Mouse (Mus musculus) left cerebral cortex, adult 18-20 months (tissue): Measurements from ENCODE around the gene Sh2d3c. TPM values are rescaled to one million over a fixed set of nuclear protein-coding genes. Genes with fewer than 3 reads are reported as not detected.
A peak's percentile ranks its signal among the peaks of the same experiment; 100 is the strongest.

Experiments used
- DNase-seq, 2 experiments: peaks; one replicate each; pipeline ENCODE4 v3.0.0; 2021 to 2022; ENCODE audit warnings: low spot score in 2 of 2, mixed read lengths in 1 of 2
- total RNA-seq, 2 experiments: library from RNA; stranded (reverse); gene quantifications; 2 replicates each; pipeline ENCODE4 v1.2.3; 2021

Sh2d3c gene
- total RNA-seq, 2 experiments from 2014 or later, result 27.9 to 35.5 TPM

DNA sequence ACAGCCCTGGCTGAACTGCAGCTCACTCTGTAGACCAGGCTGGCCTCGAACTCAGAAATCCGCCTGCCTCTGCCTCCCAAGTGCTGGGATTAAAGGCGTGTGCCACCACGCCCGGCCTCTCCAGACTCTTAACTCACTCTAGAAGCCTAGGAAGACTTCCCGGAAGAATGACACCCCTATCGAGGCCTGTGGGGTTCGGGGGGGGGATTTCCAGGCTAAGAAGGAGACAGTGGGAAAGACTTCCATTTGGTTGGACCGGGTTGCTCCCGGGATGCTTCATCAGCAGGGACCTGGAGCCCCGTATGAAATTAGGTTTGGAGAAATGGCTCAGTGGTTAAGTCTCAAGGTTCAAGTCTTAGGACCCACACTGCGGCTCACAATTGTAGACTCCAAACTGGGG, 26.2 kb upstream of the Sh2d3c start:
- no peak for DNase-seq

DNA sequence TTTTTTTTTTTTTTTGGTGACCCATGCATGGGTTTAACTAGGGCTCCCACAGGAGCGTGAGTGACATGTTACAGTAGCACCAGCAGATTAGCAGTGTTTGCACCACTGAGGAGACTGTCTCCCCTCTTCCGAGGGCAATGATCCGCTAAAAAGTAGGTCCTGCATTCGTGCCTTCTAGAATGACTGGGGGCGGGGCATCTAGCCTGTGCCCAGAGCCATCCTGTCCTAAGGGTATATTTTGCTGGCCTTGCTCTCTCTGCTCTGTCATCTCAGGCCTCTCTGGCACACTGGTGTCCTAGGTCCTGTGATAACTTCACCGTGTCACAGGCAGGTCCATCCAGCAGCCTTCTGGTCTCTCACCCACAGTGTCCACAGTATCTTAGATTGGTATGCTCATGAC, 21.2 kb upstream of the Sh2d3c start:
- DNase-seq, result no peak

DNA sequence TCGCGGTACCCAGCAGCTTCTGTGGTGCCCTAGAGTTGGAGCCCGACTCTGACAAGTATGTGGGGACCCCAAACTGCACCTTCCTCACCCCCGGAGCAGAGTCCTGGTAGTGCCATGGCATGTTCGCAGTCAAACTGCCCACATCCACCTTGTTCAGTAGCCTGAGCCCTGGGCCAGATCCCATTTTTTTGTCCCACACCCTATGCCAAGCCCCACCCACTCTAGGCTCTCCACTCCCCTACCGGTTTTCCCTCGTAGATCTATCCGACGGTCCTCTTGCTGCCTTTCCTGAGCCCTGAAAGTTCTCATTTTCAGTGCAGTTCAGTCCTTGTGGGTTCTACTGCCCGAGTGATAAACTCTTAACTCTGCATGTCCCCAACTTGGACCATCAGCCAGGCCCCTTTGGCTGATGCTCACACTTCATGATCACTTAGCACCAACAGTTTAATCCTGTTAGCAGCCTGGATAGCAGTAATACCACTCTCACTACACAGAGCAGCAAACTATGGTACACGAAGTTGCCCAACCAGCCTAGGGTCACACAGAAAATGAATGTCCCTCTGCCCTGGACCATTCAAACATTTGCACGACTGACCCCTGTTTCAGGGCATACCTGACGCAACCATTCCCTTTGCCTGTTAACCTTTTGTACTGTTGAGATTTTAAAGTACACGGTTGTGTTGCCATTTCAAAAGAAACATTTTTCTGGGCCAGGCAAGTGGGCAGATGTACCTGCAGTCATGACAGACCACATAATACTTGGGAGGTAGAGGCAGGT, 19.7 kb upstream of the Sh2d3c start:
- no peak for DNase-seq

DNA sequence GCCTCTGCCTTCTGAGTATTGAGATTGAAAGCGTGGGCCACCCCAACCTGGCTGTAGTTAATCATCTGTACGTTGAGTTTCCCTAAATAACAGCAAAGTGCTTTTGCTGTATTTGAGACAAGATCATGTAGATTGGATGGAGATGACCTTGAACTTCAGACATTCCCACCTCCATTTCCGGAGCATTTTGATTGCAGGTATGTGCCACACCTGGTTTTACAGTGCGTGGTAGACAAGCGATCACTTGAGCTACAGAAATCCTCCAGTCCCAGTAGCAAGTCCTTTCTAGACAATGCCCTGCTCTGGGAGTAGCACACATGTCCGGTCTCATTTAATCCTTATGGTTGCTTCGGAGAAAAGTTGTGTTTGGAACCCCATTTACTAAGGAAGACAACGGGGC, 17.8 kb upstream of the Sh2d3c start:
- DNase-seq, result no peak

DNA sequence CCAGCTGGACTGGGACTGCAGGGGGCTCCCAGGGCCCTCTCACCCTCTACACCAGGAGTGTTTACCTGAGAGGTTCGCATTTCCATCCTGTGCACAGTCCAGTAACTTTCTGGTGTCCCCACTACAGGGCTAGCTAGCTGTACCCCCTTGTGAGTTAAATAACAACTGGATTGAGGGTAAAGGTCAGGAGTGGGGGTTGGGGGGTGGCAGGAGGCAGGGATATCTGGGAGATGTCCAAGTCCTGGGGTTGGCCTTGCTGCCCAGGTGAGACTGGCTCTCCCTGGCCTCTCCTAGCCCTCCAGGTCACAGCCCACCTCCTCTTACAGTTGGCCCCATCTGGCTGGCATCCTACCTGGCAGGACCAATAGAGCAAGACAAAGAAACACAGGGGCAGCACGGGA, 16.8 kb upstream of the Sh2d3c start, which contains the start of gene Fpgs:
Gene Fpgs (minus strand): TSS at position 125 of the 401 bp plus-strand sequence.
- no peak for DNase-seq

DNA sequence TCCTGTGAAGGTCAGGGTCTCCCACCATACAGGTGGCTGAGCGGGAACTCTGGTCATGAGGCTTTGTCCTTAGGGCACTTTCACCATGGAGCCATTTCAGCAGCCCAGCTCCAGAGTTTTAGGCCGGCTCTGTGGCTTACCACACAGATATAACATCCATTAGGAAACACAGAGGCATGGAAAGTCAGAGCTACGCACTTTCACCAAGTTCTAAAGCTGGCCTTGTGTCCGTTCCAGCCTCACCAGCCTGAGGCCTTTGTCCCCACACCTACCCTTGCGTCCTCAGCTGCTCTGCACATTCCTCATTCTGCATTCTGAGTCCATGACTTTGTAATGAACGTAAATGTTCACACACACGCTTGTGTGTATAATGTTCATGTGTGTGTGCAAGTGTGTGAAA, 15.8 kb upstream of the Sh2d3c start:
- DNase-seq, result no peak

DNA sequence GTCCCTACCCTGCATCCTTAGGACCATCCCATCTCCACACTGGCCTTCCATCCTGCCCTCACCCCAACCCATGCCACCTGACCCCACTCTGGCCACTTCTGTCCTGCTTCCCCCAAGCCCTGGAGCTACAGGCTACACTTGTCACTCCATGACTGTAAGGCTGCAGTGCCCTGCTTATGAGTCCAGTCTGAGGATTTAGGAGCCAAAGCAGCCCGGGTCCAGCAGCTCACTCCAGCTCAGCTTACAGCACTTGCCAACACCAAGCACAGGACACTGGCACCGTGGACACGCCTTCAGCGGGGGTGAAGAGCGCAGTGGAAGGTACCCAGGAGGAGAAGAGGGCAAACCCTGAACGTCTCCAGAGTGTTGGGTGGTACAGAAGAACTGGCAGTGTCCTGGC, 13.9 kb upstream of the Sh2d3c start:
- DNase-seq, result no peak

DNA sequence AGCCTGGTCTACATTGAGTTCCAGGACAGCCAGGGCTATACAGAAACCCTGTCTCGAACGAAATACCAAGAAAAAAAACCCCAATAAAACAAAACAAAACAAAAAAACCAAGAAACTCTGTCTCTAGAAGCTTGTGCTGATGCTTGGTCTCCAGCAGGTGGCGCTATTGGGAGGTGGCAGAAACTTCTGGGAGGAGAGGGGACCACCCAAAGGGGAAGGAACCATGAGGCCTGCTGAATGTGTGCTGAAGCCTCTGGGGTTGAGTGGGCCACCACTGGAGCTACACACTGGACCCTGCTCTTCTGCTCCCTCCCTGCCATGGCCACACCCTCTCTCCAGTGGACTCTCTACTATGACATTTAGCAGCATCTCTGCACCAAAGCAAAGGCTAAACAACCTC, 12.2 kb upstream of the Sh2d3c start:
- DNase-seq, result peak in 1 of 2 experiments; percentile 57

DNA sequence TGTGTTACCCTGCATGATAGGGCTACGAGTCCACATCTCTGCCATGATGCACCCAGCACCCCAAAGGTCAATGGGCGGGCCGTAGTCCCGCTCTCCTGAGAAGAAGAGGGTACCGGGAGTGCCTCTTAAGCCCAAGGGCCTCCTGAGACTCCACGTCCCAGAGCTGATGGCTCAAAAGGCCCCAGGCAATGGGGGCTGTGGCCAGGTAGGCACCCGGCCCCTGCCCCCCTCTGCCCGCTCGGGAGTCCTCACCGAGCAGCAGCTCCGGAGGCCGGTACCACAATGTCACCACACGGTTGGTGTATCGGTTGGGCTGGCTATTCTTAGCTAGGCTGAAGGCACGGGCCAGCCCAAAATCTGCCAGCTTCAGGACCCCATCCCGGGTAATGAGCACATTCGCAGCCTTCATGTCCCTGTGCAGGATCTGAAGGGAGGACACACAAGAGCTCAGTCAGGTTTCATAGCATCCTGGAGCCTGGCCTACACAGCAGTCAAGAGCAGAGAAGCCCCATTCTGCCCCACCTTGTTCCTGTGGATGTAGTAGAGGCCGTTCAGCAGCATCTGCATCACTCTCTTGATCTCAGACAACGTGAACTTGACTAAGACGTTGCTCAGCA, 11.2 kb upstream of the Sh2d3c start:
- DNase-seq, result no peak

DNA sequence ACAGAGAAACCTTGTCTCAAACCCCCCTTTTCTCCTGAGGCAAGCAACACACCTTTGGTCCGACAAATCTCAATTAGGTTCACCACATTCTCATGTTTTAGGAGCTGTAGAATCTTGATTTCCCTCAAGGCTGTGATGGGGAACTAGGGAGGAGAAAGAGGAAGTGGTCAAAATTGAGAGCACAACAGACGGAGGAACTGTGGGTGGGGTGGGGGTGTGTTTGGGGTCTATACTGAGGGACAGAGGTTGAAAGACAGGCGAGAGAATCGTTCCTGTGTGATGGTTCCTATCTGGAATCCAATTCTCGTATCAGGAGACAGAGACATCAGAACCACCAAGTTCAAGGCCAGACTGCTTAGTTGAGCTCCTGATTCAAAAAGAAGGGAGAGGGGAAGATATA, 10.4 kb upstream of the Sh2d3c start:
- DNase-seq, result no peak

DNA sequence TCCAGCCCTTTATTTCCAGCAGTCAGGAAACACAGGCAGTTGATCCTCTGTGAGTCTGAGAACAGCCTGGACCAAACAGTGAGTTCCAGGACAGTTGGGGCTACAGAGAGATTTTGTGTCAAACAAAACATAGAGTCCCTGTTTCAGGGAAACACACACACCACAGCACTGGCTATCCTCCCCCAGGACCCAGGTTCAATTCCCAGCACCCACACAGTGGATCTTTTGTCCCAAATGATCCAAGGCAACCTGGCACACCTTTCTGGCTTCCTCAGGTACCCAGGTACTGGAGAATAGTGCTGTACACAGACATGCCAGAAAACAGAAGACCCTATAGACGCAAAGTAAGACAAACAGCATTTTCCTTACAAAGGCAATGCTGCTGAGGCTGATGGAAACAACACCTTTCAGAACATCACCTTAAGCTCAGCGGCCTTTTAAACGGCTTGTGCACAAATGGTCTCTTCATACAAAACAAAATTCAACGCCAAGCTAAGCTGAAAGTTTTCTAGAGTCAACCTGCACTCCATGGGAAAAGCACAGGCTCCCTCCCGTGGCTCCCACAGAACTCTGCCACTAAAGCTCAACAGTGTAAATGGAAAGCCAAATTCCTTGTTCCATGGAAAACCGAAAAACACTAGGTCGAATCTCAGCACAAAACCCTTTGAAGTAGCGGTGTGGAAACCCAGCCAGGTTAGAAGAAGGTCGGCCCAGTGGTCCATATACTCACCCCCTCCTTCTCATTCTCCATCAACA, 9.4 kb upstream of the Sh2d3c start:
- no peak for DNase-seq

DNA sequence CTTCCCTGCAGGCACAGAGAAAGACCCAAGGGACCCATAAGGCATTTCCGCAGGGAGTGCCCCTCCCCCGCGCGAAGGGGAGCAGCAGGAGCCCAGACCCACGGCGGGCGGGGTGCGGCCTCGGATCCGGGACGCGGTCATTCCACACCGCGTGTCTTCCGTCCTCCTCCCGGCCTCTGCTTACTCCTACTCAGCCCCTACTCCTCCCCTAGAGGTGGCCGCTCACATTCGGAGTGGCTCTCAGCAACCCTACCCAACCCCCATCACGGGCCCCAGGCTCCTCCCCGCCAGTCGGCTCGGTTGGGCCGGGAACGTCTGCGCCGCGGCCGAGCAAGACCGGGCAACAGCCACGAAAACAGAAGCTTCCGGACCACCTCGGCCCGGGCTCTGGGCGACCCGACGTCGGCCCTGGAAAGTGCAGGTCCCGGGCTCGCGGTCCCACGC, 8.7 kb upstream of the Sh2d3c start:
- peak; percentile 38 to 45 for DNase-seq

DNA sequence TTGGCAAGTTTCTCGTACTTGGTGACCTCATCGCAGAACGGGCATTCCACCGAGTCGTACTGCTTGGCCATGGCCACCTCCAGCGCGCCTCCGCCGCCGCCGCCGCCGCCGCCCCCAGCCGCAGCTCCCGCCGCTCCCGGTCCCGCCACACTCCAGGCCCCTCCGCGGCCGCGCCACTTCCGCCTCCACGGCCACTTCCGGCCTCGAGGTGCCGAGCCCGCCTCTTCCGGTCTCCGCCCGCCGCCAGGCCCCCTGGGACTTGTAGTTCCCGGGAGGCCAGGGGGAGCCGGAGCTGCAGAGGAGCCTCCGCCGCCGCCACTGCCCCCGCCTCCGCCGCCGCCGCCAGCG, 8.3 kb upstream of the Sh2d3c start:
- peak; percentile 94 to 96 for DNase-seq

DNA sequence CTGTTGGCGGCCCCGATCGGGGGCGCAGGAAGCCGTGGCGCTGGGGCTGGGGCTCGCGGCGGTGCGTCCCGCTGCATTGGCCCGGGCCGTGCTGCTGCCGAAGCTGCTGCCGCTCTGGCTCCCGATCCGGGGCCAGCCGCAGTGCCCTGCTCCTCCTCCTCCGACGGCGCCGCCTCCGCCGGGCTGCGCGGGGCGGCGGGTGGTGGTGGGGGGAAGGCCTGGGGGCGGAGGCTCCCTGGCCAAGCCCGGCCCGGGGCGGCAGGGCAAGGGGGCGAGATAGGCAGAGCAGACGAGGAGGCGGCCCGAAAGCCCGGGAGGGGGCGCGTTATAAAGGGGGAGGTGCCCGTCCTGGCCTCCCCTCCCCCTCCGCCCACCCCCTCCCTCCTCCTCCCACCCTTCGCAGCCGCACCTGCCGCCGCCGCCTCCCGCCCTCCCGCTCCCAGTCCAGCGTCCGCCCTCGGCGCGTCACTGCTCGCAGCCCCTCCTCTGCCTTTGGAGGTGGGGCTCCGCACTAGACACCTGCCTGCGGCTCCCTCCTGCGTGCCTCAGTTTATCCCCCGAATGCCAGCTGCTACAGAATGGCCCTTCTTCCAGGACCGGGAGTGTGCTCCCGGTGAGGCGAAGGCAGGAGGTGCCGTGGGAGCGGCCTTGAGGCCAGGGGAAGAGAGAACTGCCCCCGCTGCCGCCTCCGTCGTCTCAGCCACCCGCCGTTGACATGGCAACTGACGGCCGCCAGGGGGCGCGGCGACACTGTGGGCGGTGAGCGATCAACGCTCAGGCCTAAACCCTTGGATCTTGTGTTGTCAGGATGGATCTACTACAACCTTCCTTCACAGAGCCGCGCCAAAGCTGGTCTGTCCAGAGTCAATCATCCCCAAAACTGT, 7.7 kb upstream of the Sh2d3c start, which contains the start of gene Cdk9:
Gene Cdk9 (minus strand): TSS at position 143 of the 884 bp plus-strand sequence.
- DNase-seq, result peak; percentile 90 to 93

DNA sequence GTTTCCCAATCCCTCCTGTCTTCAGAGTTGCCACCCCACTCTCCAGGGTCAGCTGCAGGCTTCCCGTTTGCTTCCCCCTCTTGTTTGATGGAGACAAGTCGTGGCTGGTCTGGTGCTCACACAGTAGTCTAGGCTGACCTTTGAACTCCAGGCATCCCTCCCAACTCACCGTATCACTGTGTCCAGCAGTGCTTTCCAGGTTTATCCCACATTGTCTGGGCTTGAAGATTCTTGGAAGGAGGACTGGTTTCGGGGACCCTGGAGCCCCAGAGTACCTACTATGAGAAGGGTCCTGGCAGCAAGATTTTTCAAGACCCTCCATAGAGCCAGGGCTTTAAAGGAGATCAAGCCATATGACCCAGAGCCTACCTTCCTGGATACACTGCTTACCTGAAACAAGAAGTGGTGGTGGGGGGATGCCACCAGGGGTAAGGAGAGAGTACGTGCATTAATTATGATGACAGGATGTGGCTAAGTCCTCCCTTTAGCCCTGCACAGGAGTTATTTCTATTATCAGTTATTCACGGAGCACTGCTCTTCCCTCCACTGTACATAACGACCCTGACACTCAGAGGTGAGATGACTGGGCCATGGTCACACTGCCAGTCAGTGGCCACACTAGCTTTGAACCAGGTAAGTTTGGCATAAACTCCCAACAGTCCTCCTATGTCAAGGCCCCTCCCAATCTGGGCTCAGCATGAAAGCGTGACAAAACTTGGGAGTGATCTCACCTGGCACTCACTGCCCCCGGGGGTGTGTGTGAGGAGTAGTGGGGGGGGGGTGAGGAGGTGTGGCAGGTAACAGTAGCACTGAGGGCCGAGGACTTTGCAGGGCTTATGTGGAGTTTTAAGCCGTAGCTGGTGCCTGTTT, 6.5 kb upstream of the Sh2d3c start:
- DNase-seq, result no peak

DNA sequence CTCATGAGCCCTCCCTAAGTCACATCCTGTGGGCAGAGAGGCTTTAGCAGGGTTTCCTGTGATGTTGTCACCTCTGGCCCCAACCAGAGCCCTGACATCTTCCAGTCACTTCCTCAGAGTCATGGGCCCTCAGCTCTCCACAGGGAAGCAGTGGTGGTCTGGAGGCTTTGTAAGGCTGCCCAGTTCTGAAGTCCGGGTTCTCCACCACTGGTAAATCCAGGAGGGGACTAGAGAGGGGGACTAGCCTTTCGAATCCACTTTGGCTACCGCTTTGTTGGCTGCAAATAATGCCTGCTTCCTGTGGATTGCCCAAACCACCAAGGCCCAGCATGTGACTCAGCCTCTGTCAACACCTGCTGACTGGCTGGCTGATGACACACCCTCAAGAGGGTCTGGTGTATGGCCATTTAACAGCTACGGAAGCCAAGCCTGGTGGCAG, 5.8 kb upstream of the Sh2d3c start:
- no peak for DNase-seq

DNA sequence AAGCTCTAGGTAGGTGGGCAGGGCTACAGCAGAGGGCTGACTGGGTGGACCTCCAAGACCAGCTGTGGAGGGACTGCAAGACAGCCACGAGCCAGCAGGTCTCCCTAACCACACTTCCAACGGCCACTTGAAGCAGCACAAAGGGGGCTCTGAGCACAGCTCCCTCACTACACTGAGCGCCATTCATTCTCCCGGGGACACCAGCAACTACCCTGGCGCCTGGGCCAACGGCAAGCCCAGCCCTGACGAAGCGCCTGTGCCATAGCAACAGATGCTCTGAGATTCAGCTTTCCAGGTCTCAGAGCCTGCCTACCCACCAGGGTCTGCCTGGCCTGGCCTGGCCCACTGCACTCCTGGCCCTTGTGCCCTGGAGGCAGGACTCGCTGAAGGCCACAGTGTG, 2.1 kb upstream of the Sh2d3c start:
- DNase-seq, result no peak

DNA sequence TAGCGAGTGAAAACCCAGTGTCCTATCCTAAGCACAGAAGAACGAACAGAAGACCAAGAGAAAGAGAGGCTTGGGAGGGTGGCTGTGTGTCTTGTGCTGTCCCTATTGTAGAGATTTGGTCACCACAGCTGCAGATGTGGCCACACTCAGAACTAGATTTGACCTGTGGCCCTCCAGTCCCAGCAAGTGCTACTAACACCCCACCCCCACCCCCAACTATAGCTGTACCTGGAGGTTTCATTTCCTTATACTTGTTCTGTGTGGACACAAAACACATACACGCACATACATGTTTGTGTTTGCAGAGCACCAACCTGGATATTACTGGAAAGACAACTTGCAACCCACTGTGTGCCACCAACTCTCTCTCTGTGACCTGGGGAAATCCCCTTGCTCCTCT, 802 bp upstream of the Sh2d3c start:
- DNase-seq, result no peak

DNA sequence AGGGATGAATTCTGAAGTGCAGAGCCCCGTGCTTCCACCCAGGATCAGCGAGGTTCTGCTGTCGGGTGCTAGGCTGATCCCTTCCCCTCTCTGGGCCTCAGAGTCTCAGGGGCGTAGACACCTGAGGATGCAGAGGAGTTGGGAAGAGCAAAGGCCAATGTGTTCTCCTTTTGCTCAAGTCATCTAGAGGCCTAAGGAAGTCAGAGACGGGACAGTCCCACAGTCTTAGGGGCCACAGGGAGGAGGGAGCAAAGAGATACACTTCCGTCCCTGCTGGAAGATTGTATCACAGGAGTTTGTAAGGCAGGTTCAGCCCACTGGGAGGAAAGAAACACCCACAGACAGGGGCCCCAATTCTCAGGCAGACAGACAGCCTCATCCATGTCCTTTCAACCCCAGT, 1.2 kb downstream of the Sh2d3c start:
- no peak for DNase-seq

DNA sequence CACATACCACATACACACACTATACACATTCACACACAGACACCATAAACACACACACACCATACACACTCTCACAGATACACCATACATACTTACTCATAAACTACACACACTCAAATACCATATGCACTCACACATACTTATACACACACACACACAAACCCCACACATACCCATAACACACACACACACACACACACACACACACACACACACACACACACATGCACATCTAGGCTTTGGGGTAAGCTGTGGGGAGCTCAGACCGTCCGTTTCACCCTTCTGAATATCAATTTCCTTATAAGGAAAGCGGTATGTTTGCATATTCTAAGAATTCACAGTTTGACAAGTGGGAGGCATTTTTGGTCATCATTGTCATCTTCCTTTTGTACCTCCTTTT, 1.7 kb downstream of the Sh2d3c start:
- DNase-seq, result no peak
